Mouse (Mus musculus) small intestine, adult 2 months (tissue): Measurements from ENCODE around the gene Slc2a13.

Experiments used
- CTCF ChIP-seq: fragments of 200-500 bp; IDR thresholded peaks from 2 replicates; pipeline ENCODE4 v1.5.1; 2012; ENCODE audit warnings: low read depth, mild to moderate bottlenecking, control low read depth, inconsistent platforms, low read length, moderate library complexity, mixed read lengths; ENCODE audit not compliant: insufficient replicate concordance, insufficient read length; ENCODE audit errors: extremely low read depth
- POLR2A ChIP-seq: fragments of 200-500 bp; IDR thresholded peaks from 2 replicates; pipeline ENCODE4 v1.6.1; 2012; ENCODE audit warnings: low read depth, mild to moderate bottlenecking, control low read depth, inconsistent platforms, low read length, moderate library complexity

DNA sequence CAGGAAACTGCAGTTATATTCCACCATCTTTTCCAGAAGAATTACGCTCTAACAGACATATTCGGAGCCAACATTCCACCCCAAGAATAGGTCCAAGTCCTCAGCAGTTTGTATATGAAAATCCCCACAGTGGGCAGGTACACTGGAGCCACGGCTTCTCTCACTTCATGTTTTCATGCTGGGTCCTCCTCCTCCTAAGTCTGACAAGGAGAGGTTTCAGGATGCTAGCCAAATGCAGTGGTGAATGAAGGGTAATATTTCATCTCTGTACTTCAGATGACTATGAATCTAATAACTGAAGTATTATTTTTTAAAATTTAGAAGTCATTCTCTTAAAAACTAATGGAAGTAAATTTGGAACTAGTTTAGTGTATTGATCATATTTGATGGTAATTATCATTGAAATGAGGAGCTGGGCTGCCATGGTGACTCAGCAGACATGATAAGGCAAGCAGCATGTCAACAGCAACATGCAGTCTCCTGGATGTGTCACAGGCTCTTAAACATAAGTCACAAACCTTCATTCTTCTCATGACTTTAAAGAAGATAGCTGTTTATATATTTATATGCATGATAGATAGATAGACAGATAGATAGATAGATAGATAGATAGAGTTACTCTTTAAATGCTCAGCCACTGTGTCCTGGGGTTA is 332.3 kb downstream of the Slc2a13 start:
- no peak for TF ChIP-seq POLR2A
- no peak for TF ChIP-seq CTCF
